Mouse (Mus musculus): ENCODE data around the gene Rpl38.

Rpl38 gene

DNA sequence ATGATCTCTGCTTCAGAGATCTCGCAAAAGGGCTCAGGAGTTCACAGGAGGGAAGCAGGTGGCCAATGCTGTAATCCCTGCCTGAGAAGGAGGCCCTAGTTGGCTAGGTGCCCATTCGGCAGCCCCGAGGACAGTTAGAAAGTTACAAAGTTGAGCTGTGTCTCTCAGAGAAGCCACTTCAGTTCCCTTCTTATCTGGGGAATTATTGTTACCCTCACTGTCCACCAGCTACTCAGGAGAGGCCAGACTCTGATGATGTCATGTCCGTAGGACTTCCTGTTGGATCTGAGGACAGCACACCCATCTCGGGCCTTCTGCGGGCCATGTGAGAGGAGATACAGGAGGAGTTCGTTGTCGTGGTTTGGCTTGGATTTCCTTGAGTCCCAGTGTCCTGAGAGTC is 11.3 kb downstream of the Rpl38 start:
- DNase-seq (ENCODE audit: low read depth, low spot score), result no peak

DNA sequence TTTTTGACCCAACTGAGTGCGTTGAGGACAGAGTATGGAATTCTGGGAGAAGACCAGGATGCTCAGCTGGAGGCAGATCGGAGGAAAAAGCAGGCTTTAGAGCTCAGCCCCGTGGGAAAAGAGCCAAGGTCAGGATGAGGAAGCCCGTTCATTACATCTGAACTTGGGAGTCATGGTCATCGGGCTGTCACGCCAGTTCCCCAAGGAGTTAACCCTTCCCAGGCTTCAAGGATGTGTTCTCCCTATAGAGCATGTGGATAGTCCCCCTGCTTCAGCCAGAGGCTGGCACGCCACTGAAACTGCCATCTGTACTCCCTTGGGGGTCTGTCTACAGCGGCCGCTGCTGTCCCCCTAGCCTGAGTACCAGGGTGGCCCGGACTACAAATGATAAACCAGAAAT is 12.0 kb downstream of the Rpl38 start:
- DNase-seq (ENCODE audit: low read depth, low spot score), result no peak

DNA sequence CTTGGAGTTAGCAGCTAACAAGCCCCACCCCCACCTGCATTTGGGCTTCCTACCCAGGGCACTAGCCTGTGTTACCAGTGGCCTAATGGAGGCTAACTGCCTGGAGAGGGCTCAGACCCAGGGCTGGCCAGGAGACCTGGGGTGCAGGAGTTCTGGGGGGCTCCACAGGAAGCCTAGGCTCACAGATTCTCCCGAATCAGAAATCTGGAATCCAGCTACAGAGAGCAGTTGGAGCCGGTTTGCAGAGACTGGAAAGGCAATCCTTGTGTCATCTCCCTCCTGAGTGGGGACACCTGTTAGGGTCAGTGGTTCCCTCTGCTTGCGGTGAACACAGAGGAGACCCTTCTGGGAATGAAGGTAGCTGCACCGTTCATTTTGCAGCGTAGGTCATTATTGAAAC is 12.7 kb downstream of the Rpl38 start:
- DNase-seq (ENCODE audit: low read depth, low spot score), result no peak

DNA sequence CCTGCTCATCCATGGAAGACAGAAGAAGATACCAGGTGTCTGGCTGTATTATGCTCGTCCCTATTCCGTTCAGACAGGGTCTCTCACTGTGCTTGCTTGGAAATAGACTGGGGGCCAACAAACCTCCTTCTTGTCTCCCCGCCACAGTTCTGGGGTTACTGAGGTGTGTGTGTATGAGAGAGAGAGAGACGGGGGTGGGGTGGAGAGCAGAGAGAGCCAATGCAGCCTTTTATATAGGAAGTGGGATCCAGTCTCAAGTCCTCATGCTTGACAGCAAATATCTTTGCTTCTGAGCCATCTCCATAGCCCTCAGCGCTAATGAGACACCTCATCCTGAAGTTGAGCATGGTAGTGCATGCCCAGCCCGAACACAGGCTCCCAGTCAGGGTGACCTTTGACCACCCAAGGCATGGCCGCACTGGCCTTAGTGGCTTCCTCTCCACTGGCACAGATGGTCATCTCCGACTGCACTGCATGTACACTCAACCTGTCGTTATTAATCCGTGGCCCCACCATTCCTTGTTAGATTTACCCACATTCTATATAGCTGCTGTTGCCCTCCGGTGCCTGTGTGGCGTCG is 14.1 kb downstream of the Rpl38 start:
- DNase-seq (ENCODE audit: low read depth, low spot score), result no peak

DNA sequence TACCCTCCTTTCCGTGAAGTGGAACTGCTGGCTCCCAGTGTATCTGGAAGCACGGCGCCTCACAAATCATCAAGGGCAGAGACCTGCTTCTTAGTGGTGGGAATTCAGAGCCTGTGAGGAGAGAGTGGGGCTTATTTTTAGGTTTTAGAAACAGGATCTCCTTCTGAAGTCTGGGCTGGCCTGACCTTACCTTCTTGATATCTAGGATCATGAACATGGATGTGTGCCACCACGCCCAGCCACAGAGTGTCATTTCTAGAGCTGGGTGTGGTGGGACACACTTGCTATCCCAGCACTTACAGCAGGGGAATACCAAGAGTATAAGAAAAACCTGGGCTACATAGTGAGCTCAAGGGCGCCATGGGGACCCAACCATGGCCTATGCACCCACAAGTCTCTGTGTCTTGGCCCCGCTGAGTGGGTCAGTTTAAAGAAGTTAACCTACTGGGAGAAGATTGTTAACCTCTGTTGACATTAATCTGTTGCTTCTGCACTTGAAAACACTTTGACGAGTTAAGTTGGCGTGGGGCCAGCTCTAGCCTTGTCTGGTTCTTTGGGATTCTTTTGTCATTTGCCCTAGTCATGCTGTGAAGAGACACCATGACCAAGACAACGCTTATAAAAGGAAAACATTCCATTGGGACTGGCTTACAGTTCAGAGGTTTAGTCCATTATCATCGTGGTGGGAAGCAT is 14.9 kb downstream of the Rpl38 start:
- DNase-seq (ENCODE audit: low read depth, low spot score), result no peak

DNA sequence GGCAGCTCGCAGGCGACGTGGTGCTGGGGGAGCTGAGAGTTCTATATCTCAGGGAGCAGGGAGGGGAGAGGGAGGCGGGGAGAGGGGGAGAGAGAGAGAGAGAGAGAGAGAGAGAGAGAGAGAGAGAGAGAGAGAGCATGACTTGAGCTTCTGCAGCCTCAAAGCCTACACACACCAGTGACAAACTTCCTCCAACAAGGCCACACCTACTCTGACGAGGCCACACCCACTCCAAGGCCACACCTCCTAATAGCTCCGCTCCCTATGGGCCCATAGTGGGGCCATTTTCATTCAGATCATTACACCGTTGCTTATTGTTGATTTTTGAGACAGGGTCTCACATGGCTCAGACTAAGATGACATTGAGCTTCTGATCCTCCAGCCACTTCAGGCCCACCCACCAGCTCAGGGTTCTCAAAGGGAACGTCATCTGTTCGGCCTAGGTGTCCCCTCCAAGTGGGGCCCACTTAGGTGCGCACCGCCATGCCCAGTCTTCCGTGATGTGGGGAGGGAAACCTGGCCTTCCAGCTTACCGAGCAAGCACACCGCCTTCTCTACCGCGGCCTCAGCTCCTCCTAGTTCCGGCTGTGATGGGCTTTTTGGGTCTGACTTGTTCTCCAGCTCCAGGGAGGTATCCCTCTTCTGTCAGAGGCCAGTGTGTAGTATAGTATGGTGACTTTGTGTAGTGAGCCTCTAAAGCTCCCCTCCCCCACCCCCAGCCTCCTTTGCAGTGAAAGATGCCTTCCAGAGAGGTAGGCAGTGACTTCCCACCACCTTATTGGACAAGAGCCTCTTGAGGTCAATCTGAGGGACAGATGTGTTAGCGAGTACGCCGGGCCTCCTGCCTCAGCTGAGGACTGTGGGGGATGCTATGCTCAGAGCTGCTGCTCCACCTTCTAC is 15.6 kb downstream of the Rpl38 start:
- DNase-seq (ENCODE audit: low read depth, low spot score), result no peak

DNA sequence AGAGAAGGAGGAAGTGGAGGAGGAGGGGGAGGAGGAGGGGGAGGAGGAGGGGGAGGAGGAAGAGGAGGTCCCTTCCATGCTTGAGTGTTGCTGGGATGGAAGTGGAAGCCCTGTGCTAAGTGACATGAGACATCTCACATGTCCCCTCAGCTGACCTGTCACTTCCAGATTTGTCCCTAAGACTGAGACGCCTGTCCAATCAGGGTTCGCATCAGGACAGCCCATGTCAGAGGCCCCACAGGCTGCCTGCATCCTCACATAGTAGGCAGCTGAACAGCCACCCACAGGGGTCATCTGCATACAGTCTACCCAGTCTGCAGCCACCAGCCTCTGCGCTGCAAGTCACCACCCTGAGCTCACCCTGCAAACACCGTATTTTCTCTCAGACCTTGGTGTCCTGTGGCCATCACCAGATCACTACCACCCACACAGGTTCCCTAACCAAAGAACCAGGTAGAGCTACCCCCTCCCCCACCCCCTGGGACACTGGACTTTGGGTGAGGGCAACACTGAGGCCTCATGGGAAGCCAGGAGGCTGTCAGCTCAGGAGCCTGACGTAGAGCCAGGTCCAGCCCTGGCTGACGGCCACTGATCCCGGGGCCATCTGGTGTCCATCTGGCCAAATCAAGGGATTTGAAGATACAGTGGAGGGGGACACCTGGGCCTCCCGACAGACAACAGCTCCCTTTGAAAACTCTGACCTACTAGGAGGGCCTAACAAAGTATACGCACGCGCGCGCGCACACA is 16.5 kb downstream of the Rpl38 start:
- no peak for DNase-seq (ENCODE audit: low read depth, low spot score)

DNA sequence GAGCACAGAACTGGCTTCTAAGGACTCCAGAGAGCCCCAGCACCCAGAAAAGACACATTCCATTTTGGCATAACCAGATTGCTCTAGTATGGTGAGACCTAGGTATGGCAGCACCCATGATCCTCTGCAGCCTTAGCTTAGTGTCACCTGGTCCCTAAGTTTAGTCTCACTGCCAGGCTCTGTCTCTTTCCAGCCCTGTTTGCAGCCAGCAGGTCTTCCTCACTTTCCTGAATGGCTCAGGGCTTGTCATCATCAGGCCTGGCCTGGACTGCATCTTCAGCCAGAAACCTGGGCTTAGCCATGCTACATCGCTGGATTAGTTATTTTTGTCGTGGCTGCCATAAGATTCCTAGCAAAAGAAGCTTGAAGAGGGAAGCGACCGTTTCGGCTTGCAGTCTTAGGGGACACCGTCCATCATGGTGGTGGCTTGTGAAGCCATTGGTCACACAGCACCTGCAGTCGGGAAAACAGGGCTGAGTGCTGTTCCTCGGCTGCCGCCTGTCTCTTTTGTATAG is 17.3 kb downstream of the Rpl38 start:
- DNase-seq (ENCODE audit: low read depth, low spot score), result no peak

DNA sequence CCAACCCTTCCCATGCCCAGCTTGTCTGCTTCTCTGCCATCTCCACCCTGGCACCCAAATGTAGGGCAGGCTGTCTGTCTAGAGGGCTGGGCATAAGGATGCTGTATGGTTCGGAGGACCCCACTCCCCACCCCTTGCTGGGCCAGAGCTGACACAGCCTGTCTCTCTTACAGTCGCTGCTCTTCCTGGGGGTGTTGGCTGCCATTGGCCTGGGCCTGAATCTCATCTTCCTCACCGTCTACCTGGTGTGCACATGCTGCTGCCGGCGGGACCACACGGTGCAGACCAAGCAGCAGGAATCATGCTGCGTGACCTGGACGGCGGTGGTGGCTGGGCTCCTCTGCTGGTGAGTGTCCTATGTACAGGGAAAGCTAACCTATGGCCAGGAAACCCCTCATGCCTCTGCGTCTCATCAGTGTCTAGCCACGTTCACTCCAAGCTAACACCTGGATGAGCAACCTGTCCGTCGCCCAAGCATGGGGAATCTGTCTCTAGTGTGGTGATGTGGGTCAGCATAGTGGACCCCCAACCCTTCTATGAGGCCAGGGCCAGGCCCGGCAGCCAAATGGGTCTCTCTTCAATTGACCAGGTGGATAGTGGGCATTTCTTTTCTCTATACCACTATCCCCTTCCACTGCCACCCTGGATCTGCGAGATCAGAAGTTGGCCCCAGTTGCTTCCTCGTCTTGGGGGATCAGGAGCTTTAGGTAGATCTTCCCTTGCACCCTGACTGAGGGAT is 18.1 kb downstream of the Rpl38 start:
- no peak for DNase-seq (ENCODE audit: low read depth, low spot score)

DNA sequence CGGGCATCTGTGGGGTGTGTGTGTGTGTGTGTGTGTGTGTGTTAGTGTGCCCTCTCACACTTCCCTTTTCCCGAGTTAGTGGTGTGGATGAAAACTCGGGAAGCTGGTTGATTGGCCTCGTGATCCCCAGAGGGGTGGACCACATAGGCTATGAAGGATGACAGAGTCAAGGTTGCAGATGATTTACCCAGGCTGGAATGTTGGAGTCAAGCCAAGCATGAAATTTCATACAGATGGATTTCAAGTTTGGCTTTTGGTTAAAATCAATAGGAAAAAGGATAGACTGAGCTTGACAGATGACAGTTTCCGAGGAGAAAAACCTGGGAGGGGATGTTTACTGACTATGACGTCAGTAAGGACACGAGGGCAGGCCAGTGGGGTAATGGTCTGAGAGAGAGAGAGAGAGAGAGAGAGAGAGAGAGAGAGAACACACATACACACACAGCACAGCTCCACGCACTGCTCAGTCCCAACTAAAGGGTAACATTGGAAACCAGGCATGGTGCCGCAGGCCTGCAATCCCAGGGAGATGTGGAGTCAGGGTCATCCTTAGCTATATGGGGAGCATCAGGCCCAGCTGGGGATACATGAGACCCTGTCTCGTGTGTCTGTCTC is 19.4 kb downstream of the Rpl38 start:
- no peak for DNase-seq (ENCODE audit: low read depth, low spot score)

DNA sequence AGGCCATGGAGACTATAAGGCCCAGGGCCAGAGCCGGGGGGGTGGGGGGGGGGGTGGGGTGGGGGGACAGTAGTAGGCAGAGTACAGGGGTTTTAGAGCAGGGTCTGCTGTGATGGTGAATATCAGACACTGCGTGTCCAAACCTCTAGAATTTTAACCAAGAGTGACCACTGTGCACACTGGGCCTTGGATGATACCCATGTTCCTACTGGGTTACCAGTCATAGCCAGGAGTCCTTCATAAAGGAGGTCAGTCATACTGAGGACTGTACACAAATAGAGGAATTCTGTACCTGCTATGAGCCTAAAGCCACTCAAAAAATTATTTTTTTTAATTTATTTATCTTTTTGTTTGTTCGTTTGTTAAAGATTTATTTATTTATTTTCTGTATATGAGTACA is 20.4 kb downstream of the Rpl38 start:
- no peak for DNase-seq (ENCODE audit: low read depth, low spot score)

DNA sequence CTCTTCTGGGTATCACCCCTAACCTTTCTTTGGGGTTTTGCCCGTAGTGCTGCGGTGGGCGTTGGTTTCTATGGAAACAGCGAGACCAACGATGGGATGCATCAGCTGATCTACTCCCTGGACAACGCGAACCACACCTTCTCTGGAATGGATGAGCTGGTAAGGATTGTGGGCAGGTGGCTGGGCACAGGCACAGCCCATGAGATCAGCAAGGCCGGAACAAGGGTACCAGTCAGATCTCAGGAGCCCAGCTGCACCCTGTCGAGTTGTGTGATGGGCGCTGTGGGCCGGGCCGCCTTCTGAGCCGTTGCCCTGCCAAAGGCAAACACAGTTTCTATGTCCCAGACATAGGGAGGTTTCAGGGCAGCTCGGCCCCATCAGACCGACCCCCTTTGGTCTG is 21.9 kb downstream of the Rpl38 start:
- no peak for DNase-seq (ENCODE audit: low read depth, low spot score)

DNA sequence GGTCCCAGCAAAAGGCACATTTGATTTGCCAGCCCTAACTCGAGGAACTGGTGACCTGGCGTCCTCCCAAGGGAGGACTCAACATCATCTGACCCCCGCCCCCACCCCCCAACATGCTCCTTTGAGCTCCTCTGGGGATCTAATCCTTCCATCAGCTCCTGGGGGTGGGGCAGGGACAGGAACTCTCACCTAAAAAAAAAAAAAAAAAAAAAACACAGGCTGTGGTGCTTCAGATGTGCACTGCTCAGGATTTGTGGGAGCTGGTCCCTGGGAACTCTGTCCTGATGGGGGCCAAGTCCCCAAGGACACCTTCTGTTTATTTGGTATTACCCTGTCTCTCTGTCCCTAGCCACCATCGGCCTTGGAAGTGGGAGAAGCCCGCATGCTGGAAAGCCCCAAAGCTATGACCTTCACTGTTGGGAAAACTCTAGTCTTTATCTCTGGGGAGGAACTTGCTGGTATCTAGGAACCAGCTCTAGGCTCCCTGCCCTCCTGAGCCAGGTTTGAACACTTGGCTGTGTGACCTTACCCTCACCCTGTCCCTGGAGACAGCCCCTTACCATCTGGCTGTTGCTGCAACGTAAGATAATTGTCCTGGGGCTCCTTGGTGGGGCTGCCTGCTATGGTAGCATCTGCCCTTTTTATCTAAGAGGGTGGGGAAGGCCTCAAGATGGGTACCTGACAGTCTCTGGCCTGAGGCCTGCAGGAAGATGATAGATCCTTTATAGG is 23.3 kb downstream of the Rpl38 start:
- no peak for DNase-seq (ENCODE audit: low read depth, low spot score)

DNA sequence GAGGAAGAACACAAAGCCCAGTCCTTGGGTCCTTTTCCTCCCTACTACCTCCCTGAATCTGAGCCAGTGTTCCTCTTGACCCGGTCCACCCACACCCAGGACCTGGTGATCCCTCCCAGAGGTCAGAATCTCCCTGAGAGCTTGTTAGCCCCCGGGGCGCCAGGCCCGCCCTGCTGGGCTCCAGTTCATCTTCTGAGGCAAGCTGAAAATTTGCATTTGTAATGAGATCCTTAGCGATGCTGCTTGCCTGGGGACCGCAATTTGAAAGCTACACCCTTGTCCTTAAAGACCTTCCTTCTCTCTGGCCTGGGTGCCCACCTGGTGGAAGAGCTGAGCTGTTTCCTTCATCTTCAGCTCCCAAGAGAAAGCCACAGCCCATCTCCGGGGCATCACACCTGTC is 24.3 kb downstream of the Rpl38 start:
- DNase-seq (ENCODE audit: low read depth, low spot score), result no peak

DNA sequence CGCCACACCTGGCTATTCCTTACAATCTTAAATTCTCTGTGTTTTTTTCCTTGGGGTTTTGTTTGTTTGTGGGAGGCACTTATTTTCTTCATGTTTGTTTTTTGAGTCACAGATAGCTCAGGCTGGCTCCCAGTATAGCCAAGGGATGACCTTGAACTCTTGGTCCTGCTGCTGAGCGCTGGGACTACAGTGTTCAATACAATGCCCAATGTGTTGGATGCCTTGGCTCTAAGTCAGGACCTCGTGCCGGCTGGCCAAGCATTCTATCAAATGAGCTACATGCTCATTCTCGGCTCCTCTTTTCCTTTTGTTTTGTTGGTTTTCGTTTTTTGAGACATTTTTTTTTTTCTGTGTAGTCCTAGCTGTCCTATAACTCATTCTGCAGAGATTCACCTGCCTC is 25.1 kb downstream of the Rpl38 start:
- DNase-seq (ENCODE audit: low read depth, low spot score), result no peak

DNA sequence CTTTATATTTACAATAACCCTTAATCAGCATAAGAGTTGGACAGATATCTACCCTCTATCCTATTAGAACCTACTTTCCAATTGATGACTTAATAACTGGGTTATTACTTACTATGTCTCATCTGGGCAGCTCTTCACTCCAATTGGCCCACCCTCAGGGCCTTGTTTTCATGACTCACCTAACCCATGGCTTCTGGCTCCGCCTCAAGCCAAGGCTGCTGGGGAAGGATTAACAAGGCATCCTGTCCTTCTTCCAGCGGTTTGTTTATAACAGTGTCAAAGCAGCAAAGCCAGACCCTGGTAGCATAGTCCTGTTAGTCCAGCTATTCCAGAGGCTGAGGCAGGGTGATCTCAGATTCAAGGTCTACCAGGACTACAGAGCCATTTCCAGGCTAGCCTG is 26.1 kb downstream of the Rpl38 start:
- no peak for DNase-seq (ENCODE audit: low read depth, low spot score)

DNA sequence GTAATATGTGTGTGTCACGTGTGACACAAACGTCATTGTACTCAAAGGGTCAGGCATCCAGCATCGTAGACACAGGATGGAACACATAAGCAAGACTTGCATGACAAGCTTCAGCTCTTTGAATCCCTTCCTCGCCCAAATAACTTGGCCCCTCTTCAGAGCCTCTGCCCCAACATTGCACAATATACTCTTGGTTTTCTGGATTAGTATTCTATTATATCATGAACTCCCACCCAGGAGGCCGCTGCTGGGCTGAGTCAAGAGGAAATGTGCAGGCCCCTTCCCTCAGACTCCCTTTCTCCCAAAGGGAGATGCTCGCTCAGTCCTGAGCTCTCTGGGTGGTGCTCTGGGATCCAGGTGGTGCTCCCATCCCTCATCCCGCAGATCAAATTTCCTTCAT is 30.2 kb downstream of the Rpl38 start:
- DNase-seq (ENCODE audit: low read depth, low spot score), result no peak

DNA sequence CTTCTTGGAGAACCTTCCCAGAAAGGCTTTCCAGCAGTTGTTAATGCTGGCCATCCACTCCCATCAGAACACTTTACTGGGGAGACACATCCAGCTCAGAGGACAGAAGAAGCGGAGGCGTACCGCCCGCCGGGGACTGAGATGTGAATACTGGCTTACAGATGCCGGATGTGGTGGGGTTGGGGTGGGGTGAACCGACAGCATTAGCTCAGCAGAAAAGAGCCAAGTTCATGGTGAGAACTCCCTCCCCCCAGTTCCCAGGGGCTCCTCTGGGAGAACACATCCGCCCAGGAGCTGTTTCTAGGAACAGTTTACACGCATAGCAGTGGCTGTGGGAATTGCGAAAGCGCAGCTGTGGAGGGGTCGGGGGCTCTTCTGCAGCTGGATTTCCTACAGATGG is 31.2 kb downstream of the Rpl38 start:
- no peak for DNase-seq (ENCODE audit: low read depth, low spot score)

DNA sequence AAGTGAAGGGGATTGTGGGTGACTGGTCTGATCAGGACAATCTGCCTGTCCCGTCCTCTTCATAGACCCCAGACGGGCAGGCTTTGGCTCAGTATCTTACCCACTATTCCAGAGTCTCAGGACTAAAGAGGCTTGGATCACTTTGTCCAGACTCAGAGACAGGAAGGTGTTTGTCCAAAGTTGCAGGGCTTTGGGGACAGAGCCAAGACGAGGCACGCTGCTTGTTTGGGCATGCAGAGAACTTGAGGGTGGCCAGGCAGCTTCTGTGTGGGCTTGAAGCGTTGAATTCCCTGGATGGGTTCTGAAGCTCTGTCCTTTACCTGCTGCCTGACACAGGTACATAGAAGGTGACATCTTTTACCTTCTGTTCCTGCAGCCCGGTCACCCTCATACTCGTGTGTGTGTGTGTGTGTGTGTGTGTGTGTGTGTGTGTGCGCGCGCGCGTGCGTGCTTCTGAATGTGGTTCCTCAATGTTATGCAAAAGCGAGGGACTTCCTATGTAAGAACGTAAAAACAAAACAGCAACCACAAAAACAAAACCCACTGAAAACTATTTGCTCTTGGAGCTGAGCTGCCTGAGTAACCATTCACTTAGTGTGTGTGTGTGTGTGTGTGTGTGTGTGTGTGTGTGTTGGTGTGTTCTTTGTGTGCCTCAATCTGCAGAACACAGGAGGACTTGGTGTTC is 34.1 kb downstream of the Rpl38 start:
- DNase-seq (ENCODE audit: low read depth, low spot score), result no peak

DNA sequence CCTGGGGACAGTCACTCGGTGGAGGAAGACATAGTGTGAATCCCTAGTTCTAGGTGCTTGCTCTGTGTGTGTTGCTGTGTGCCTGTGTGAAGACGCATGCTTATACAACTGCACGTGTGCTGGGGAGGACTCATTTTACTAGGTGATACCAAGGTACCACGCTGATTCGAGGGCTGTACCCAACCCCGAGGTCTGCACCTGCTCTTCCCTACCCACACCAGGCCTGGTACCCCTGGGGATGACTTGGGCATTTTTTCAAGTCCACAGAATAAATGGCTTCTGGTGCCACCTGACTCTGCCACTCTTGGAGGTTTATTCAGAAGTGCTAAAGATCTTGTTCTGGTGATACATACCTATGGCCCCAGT is 34.7 kb downstream of the Rpl38 start:
- DNase-seq (ENCODE audit: low read depth, low spot score), result no peak
